Mouse (Mus musculus) liver, embryonic 15.5 days (tissue): ENCODE measurements around the gene Hdac9. TPM values are rescaled to one million over a fixed set of nuclear protein-coding genes. Genes with fewer than 3 reads are reported as not detected.

Experiments
- ATAC-seq: fragments of 200-750 bp; cut with Nextera tagmentation; 2 replicates; pipeline ENCODE4 v1.8.0; 2017; ENCODE audit warnings: moderate number of reproducible peaks, mild to moderate bottlenecking, moderate library complexity; ENCODE audit not compliant: insufficient read depth
- H3K27ac ChIP-seq: fragments of 300-500 bp; sonication (generic); replicated peaks from 2 replicates; pipeline ENCODE4 v1.5.1; 2015; ENCODE audit warnings: mild to moderate bottlenecking, inconsistent platforms
- H3K27me3 ChIP-seq: fragments of 300-500 bp; sonication (generic); 2 replicates; pipeline ENCODE4 v1.6.1; 2015; ENCODE audit warnings: mild to moderate bottlenecking, inconsistent platforms
- H3K36me3 ChIP-seq: fragments of 300-500 bp; sonication (generic); replicated peaks from 2 replicates; pipeline ENCODE4 v1.6.1; 2015; ENCODE audit warnings: moderate library complexity, mild to moderate bottlenecking, inconsistent platforms
- H3K4me1 ChIP-seq: fragments of 300-500 bp; sonication (generic); replicated peaks from 2 replicates; pipeline ENCODE4 v1.6.1; 2015; ENCODE audit warnings: inconsistent platforms
- H3K4me2 ChIP-seq: fragments of 300-500 bp; sonication (generic); 2 replicates; pipeline ENCODE4 v1.6.1; 2015; ENCODE audit warnings: moderate library complexity, mild to moderate bottlenecking, inconsistent platforms
- H3K4me3 ChIP-seq: fragments of 300-500 bp; sonication (generic); replicated peaks from 2 replicates; pipeline ENCODE4 v1.5.1; 2015; ENCODE audit warnings: mild to moderate bottlenecking, inconsistent platforms
- H3K9ac ChIP-seq: fragments of 300-500 bp; sonication (generic); 2 replicates; pipeline ENCODE4 v1.6.1; 2015; ENCODE audit warnings: moderate library complexity, mild to moderate bottlenecking, inconsistent platforms
- H3K9me3 ChIP-seq: fragments of 300-500 bp; sonication (generic); replicated peaks from 2 replicates; pipeline ENCODE4 v1.6.1; 2016; ENCODE audit warnings: inconsistent platforms
- WGBS: fragments of 180-500 bp; shearing (Covaris S2); methylation state at CpG from one replicate; pipeline ENCODE4 v1.1.7; 2015; ENCODE audit warnings: mixed read lengths; ENCODE audit not compliant: insufficient replicate concordance; 5-methylcytosine and 5-hydroxymethylcytosine counted together
- polyA plus RNA-seq: library from polyadenylated mRNA; unstranded; fragments of >200 nt; fragmentation: Nextera tagmentation; extraction: Ambion mirVana; gene quantifications from 2 replicates; pipeline ENCODE4 v1.2.1, GENCODE M21; 2015

The Hdac9 gene
- polyA plus RNA-seq, 1 experiment from 2014 or later: 1.5 TPM

- H3K27me3 ChIP-seq: no peaks in the 10 kb centered on the region
- H3K9ac ChIP-seq: no peak overlapping the region
- no peaks in the 10 kb centered on the region for H3K36me3 ChIP-seq
- no peaks in the 10 kb centered on the region for H3K4me1 ChIP-seq
- 64% methylated on average over 7 of the region's 7 CpGs for WGBS
- no peak overlapping the region for H3K4me3 ChIP-seq
- H3K4me2 ChIP-seq: no peak overlapping the region
- no peak for ATAC-seq
- H3K27ac ChIP-seq: no peak overlapping the region
- H3K9me3 ChIP-seq: no peaks in the 10 kb centered on the region
These were observed 45.9 kb downstream of the Hdac9 start for GRCm38 (mm10) chr12:34871028-34871427.

- Histone ChIP-seq H3K4me3 (no peak overlapping the region), H3K27ac (no peak overlapping the region), H3K9ac (no peak overlapping the region), H3K36me3 (no peaks in the 10 kb centered on the region), H3K27me3 (no peaks in the 10 kb centered on the region), H3K4me2 (no peak overlapping the region), H3K9me3 (no peaks in the 10 kb centered on the region), H3K4me1 (no peaks in the 10 kb centered on the region)
- 70% methylated on average over 4 of the region's 4 CpGs for WGBS
- no peak for ATAC-seq
These were observed 75.7 kb downstream of the Hdac9 start for GRCm38 (mm10) chr12:34841196-34841595.

- no peaks in the 10 kb centered on the region for H3K36me3 ChIP-seq
- H3K27ac ChIP-seq: no peak overlapping the region
- H3K4me2 ChIP-seq: no peak overlapping the region
- 59% methylated on average over 5 of the region's 5 CpGs for WGBS
- H3K4me3 ChIP-seq: no peak overlapping the region
- no peak for ATAC-seq
- H3K9me3 ChIP-seq: no peaks in the 10 kb centered on the region
- no peak overlapping the region for H3K9ac ChIP-seq
- H3K27me3 ChIP-seq: no peaks in the 10 kb centered on the region
- H3K4me1 ChIP-seq: no peaks in the 10 kb centered on the region
These were observed 79.6 kb downstream of the Hdac9 start for GRCm38 (mm10) chr12:34837318-34837717.

GRCm38 (mm10) chr12:34836864-34837263 is 80.0 kb downstream of the Hdac9 start:
- Histone ChIP-seq H3K9ac (no peak overlapping the region), H3K4me2 (no peak overlapping the region), H3K4me1 (no peaks in the 10 kb centered on the region), H3K27me3 (no peaks in the 10 kb centered on the region), H3K4me3 (no peak overlapping the region), H3K9me3 (no peaks in the 10 kb centered on the region), H3K36me3 (no peaks in the 10 kb centered on the region), H3K27ac (no peak overlapping the region)
- WGBS: 41% methylated on average over 1 of the region's 1 CpGs
- ATAC-seq: no peak

- H3K27me3 ChIP-seq: no peaks in the 10 kb centered on the region
- 50% methylated on average over 1 of the region's 1 CpGs for WGBS
- H3K9me3 ChIP-seq: no peaks in the 10 kb centered on the region
- H3K9ac ChIP-seq: no peak overlapping the region
- H3K4me1 ChIP-seq: no peaks in the 10 kb centered on the region
- no peak for ATAC-seq
- no peak overlapping the region for H3K27ac ChIP-seq
- H3K36me3 ChIP-seq: no peaks in the 10 kb centered on the region
- H3K4me3 ChIP-seq: no peak overlapping the region
- no peak overlapping the region for H3K4me2 ChIP-seq
These were observed 80.8 kb downstream of the Hdac9 start for GRCm38 (mm10) chr12:34836085-34836484.

GRCm38 (mm10) chr12:34835493-34835892 is 81.4 kb downstream of the Hdac9 start:
- H3K36me3 ChIP-seq: no peaks in the 10 kb centered on the region
- no peaks in the 10 kb centered on the region for H3K27me3 ChIP-seq
- no peak for ATAC-seq
- WGBS: 47% methylated on average over 3 of the region's 3 CpGs
- H3K4me2 ChIP-seq: no peak overlapping the region
- no peak overlapping the region for H3K27ac ChIP-seq
- no peaks in the 10 kb centered on the region for H3K9me3 ChIP-seq
- no peak overlapping the region for H3K9ac ChIP-seq
- no peaks in the 10 kb centered on the region for H3K4me1 ChIP-seq
- H3K4me3 ChIP-seq: no peak overlapping the region

GRCm38 (mm10) chr12:34828684-34829083 is 88.2 kb downstream of the Hdac9 start:
- Histone ChIP-seq H3K9ac (no peak overlapping the region), H3K4me3 (no peak overlapping the region), H3K27me3 (no peaks in the 10 kb centered on the region), H3K27ac (no peak overlapping the region), H3K4me2 (no peak overlapping the region), H3K4me1 (no peaks in the 10 kb centered on the region), H3K36me3 (no peaks in the 10 kb centered on the region), H3K9me3 (no peaks in the 10 kb centered on the region)
- 68% methylated on average over 3 of the region's 3 CpGs for WGBS
- no peak for ATAC-seq

GRCm38 (mm10) chr12:34826931-34827330 is 90.0 kb downstream of the Hdac9 start:
- WGBS: 52% methylated on average over 4 of the region's 4 CpGs
- no peaks in the 10 kb centered on the region for H3K27me3 ChIP-seq
- H3K36me3 ChIP-seq: no peaks in the 10 kb centered on the region
- no peak overlapping the region for H3K4me2 ChIP-seq
- H3K9me3 ChIP-seq: no peaks in the 10 kb centered on the region
- H3K4me3 ChIP-seq: no peak overlapping the region
- H3K9ac ChIP-seq: no peak overlapping the region
- no peak overlapping the region for H3K27ac ChIP-seq
- no peak for ATAC-seq
- no peaks in the 10 kb centered on the region for H3K4me1 ChIP-seq

- no peaks in the 10 kb centered on the region for H3K36me3 ChIP-seq
- H3K9me3 ChIP-seq: no peaks in the 10 kb centered on the region
- H3K4me2 ChIP-seq: no peak overlapping the region
- no peak for ATAC-seq
- no peak overlapping the region for H3K9ac ChIP-seq
- H3K27me3 ChIP-seq: no peaks in the 10 kb centered on the region
- 34% methylated on average over 6 of the region's 6 CpGs for WGBS
- H3K4me3 ChIP-seq: no peak overlapping the region
- H3K27ac ChIP-seq: no peak overlapping the region
- H3K4me1 ChIP-seq: no peaks in the 10 kb centered on the region
These were observed 96.7 kb downstream of the Hdac9 start for GRCm38 (mm10) chr12:34820229-34820628.

GRCm38 (mm10) chr12:34811673-34812613 is 105.0 kb downstream of the Hdac9 start:
- WGBS: 13% methylated on average over 10 of the region's 10 CpGs
- H3K36me3 ChIP-seq: no peaks in the 10 kb centered on the region
- ATAC-seq: no peak

GRCm38 (mm10) chr12:34810221-34810620 is 106.7 kb downstream of the Hdac9 start:
- no peaks in the 10 kb centered on the region for H3K27me3 ChIP-seq
- WGBS: 52% methylated on average over 2 of the region's 2 CpGs
- no peak overlapping the region for H3K27ac ChIP-seq
- H3K9me3 ChIP-seq: no peaks in the 10 kb centered on the region
- no peaks in the 10 kb centered on the region for H3K4me1 ChIP-seq
- no peak overlapping the region for H3K9ac ChIP-seq
- ATAC-seq: no peak
- H3K4me2 ChIP-seq: no peak overlapping the region
- H3K4me3 ChIP-seq: no peak overlapping the region
- H3K36me3 ChIP-seq: no peaks in the 10 kb centered on the region

More at GRCm38 (mm10) chr12:34811673-34812613, 105.0 kb downstream of the Hdac9 start:
- Histone ChIP-seq H3K9ac (no peak overlapping the region), H3K9me3 (no peaks in the 10 kb centered on the region), H3K4me2 (no peak overlapping the region), H3K4me1 (no peaks in the 10 kb centered on the region), H3K27me3 (no peaks in the 10 kb centered on the region), H3K4me3 (no peak overlapping the region), H3K27ac (no peak overlapping the region)
